Mouse (Mus musculus): ENCODE results near the gene Ift20.

The Ift20 gene

GRCm38 (mm10) chr11:78512025-78512957 lies 23.9 kb upstream of the Ift20 start, which contains the start of the genes Tmem199 and Poldip2:
TSS of gene Tmem199 (minus strand) at chr11:78512172.
TSS of gene Poldip2 (plus strand) at chr11:78512193.
- TF ChIP-seq GATA4 (IDR thresholded peaks at IDR 0.05; ENCODE audit: insufficient replicate concordance, low read length), result no peak

GRCm38 (mm10) chr11:78513106-78513790 lies 22.9 kb upstream of the Ift20 start:
- no peak for TF ChIP-seq GATA4 (IDR thresholded peaks at IDR 0.05; ENCODE audit: insufficient replicate concordance, low read length)

- TF ChIP-seq GATA4 (IDR thresholded peaks at IDR 0.05; ENCODE audit: insufficient replicate concordance, low read length), result no peak
Measured at GRCm38 (mm10) chr11:78515549-78516325, 20.4 kb upstream of the Ift20 start.

GRCm38 (mm10) chr11:78518931-78519330 lies 17.2 kb upstream of the Ift20 start:
- no peak for TF ChIP-seq GATA4 (IDR thresholded peaks at IDR 0.05; ENCODE audit: insufficient replicate concordance, low read length)

- TF ChIP-seq GATA4 (IDR thresholded peaks at IDR 0.05; ENCODE audit: insufficient replicate concordance, low read length), result no peak
Measured at GRCm38 (mm10) chr11:78521880-78522279, 14.3 kb upstream of the Ift20 start.

- TF ChIP-seq GATA4 (IDR thresholded peaks at IDR 0.05; ENCODE audit: insufficient replicate concordance, low read length), result no peak
Measured at GRCm38 (mm10) chr11:78522481-78522997, 13.6 kb upstream of the Ift20 start.

GRCm38 (mm10) chr11:78523241-78523955 lies 12.8 kb upstream of the Ift20 start:
- TF ChIP-seq GATA4 (IDR thresholded peaks at IDR 0.05; ENCODE audit: insufficient replicate concordance, low read length), result no peak

- TF ChIP-seq GATA4 (IDR thresholded peaks at IDR 0.05; ENCODE audit: insufficient replicate concordance, low read length), result no peak
Measured at GRCm38 (mm10) chr11:78524838-78525237, 11.3 kb upstream of the Ift20 start.

GRCm38 (mm10) chr11:78528714-78529113 lies 7.4 kb upstream of the Ift20 start:
- no peak for TF ChIP-seq GATA4 (IDR thresholded peaks at IDR 0.05; ENCODE audit: insufficient replicate concordance, low read length)

GRCm38 (mm10) chr11:78530001-78530400 lies 6.2 kb upstream of the Ift20 start:
- TF ChIP-seq GATA4 (IDR thresholded peaks at IDR 0.05; ENCODE audit: insufficient replicate concordance, low read length), result no peak

- peak; percentile 81; the same call in 1 of the 2 replicates for TF ChIP-seq GATA4 (IDR thresholded peaks at IDR 0.05; ENCODE audit: insufficient replicate concordance, low read length)
Measured at GRCm38 (mm10) chr11:78531046-78531445, 5.1 kb upstream of the Ift20 start.

- TF ChIP-seq GATA4 (IDR thresholded peaks at IDR 0.05; ENCODE audit: insufficient replicate concordance, low read length), result no peak
Measured at GRCm38 (mm10) chr11:78534516-78534915, 1.6 kb upstream of the Ift20 start.

- peak; percentile 63; the same call in 1 of the 2 replicates for TF ChIP-seq GATA4 (IDR thresholded peaks at IDR 0.05; ENCODE audit: insufficient replicate concordance, low read length)
Measured at GRCm38 (mm10) chr11:78535376-78536079, 633 bp upstream of the Ift20 start.

GRCm38 (mm10) chr11:78536690-78537084 lies 526 bp downstream of the Ift20 start:
- TF ChIP-seq GATA4 (IDR thresholded peaks at IDR 0.05; ENCODE audit: insufficient replicate concordance, low read length), result no peak
